Mouse (Mus musculus): ENCODE data around the gene Il17re. TPM values are rescaled to one million over a fixed set of nuclear protein-coding genes. Genes with fewer than 3 reads are reported as not detected.

The Il17re gene
- total RNA-seq, 2 experiments from 2014 or later: 0.54 to 0.57 TPM

- intact Hi-C loops (cut with DNase I): loop anchor here (5.0 kb wide), 1 partner anchor 38 kb away; the partner anchor contains the start of gene Jagn1
- DNase-seq (ENCODE audit: low spot score in 2 of 2): no peak
Observed at GRCm38 (mm10) chr6:113480555-113481373, 22.5 kb downstream of the Il17re start.

- DNase-seq (ENCODE audit: low spot score in 2 of 2): peak in 1 of 2 experiments; percentile 59
- intact Hi-C loops (cut with DNase I): loop anchor here (2.0 to 5.0 kb wide), 2 partner anchors 18 to 40 kb away; partner anchors contain the start of genes Jagn1 and Prrt3
Observed at GRCm38 (mm10) chr6:113482477-113483099, 24.3 kb downstream of the Il17re start.

GRCm38 (mm10) chr6:113483100-113483615 lies 24.9 kb downstream of the Il17re start, which contains the start of gene Creld1:
TSS of gene Creld1 (plus strand) at chr6:113483297.
- peak; percentile 92 to 93 for DNase-seq (ENCODE audit: low spot score in 2 of 2)
- intact Hi-C loops (cut with DNase I): loop anchor here (2.0 to 5.0 kb wide), 2 partner anchors 18 to 41 kb away; partner anchors contain the start of genes Jagn1 and Prrt3

- DNase-seq (ENCODE audit: low spot score in 2 of 2): no peak
- intact Hi-C loops (cut with DNase I): loop anchor here (2.0 to 5.0 kb wide), 2 partner anchors 17 to 41 kb away; partner anchors contain the start of genes Jagn1 and Prrt3
Observed at GRCm38 (mm10) chr6:113483729-113484128, 25.4 kb downstream of the Il17re start.

- intact Hi-C loops (cut with DNase I): no loop called here
- DNase-seq (ENCODE audit: low spot score in 2 of 2): no peak
Observed at GRCm38 (mm10) chr6:113487125-113487576, 28.9 kb downstream of the Il17re start.

- no peak for DNase-seq (ENCODE audit: low spot score in 2 of 2)
- intact Hi-C loops (cut with DNase I): no loop called here
Observed at GRCm38 (mm10) chr6:113489410-113489809, 31.1 kb downstream of the Il17re start.

GRCm38 (mm10) chr6:113492101-113492864 lies 34.0 kb downstream of the Il17re start:
- intact Hi-C loops (cut with DNase I): no loop called here
- peak; percentile 75 to 83 for DNase-seq (ENCODE audit: low spot score in 2 of 2)

GRCm38 (mm10) chr6:113494258-113494788 lies 36.0 kb downstream of the Il17re start:
- intact Hi-C loops (cut with DNase I): no loop called here
- peak; percentile 74 for DNase-seq (ENCODE audit: low spot score in 2 of 2)

GRCm38 (mm10) chr6:113495071-113495675 lies 36.9 kb downstream of the Il17re start:
- DNase-seq (ENCODE audit: low spot score in 2 of 2): no peak

GRCm38 (mm10) chr6:113499346-113499745 lies 41.1 kb downstream of the Il17re start:
- intact Hi-C loops (cut with DNase I): no loop called here
- DNase-seq (ENCODE audit: low spot score in 2 of 2): no peak

More at GRCm38 (mm10) chr6:113495071-113495675, 36.9 kb downstream of the Il17re start:
- intact Hi-C loops (cut with DNase I): no loop called here

GRCm38 (mm10) chr6:113501388-113502084 lies 43.3 kb downstream of the Il17re start, which contains the start of gene Prrt3:
TSS of gene Prrt3 (minus strand) at chr6:113501931.
- peak; percentile 86 for DNase-seq (ENCODE audit: low spot score in 2 of 2)
- intact Hi-C loops (cut with DNase I): loop anchor here (2.0 to 5.0 kb wide), 3 partner anchors 19 to 121 kb away; partner anchors contain the start of genes Creld1 and Vhl

- no peak for DNase-seq (ENCODE audit: low spot score in 2 of 2)
- intact Hi-C loops (cut with DNase I): loop anchor here (5.0 kb wide), 2 partner anchors 104 to 120 kb away; partner anchors contain the start of gene Vhl
Observed at GRCm38 (mm10) chr6:113502801-113503200, 44.5 kb downstream of the Il17re start.

- no peak for DNase-seq (ENCODE audit: low spot score in 2 of 2)
- intact Hi-C loops (cut with DNase I): no loop called here
Observed at GRCm38 (mm10) chr6:113505689-113506088, 47.4 kb downstream of the Il17re start.

- intact Hi-C loops (cut with DNase I): no loop called here
- no peak for DNase-seq (ENCODE audit: low spot score in 2 of 2)
Observed at GRCm38 (mm10) chr6:113507130-113507529, 48.8 kb downstream of the Il17re start.

GRCm38 (mm10) chr6:113508272-113508946 lies 50.1 kb downstream of the Il17re start:
- no peak for DNase-seq (ENCODE audit: low spot score in 2 of 2)
- intact Hi-C loops (cut with DNase I): no loop called here

- no peak for DNase-seq (ENCODE audit: low spot score in 2 of 2)
- intact Hi-C loops (cut with DNase I): no loop called here
Observed at GRCm38 (mm10) chr6:113508947-113509280, 50.6 kb downstream of the Il17re start.

- no peak for DNase-seq (ENCODE audit: low spot score in 2 of 2)
- intact Hi-C loops (cut with DNase I): no loop called here
Observed at GRCm38 (mm10) chr6:113513944-113514343, 55.7 kb downstream of the Il17re start.

Measured in left cerebral cortex, postnatal 36 days (tissue).